Mouse (Mus musculus) thymus, adult 2 months (tissue): Measurements from ENCODE around the gene Mlf2. TPM values are rescaled to one million over a fixed set of nuclear protein-coding genes. Genes with fewer than 3 reads are reported as not detected.

ENCODE experiments used
- DNase-seq: peaks from one replicate; pipeline ENCODE4 v3.0.0; 2021
- H3K27ac ChIP-seq: fragments of 200-500 bp; 2 replicates; pipeline ENCODE4 v1.5.1; 2012; ENCODE audit warnings: low read length, control low read depth; ENCODE audit not compliant: control insufficient read depth, insufficient read depth
- H3K27me3 ChIP-seq: fragments of 200-500 bp; 2 replicates; pipeline ENCODE4 v1.6.1; 2012; ENCODE audit warnings: mild to moderate bottlenecking, low read length, moderate library complexity, mixed read lengths; ENCODE audit not compliant: control insufficient read depth, insufficient read depth
- H3K36me3 ChIP-seq: fragments of 200-500 bp; 2 replicates; pipeline ENCODE4 v1.6.1; 2012; ENCODE audit warnings: mild to moderate bottlenecking, low read length, moderate library complexity; ENCODE audit not compliant: control insufficient read depth, insufficient read depth
- H3K4me1 ChIP-seq: fragments of 200-500 bp; replicated peaks from 2 replicates; pipeline ENCODE4 v1.6.1; 2012; ENCODE audit warnings: low read length; ENCODE audit not compliant: control insufficient read depth, insufficient read depth
- H3K4me3 ChIP-seq: fragments of 200-500 bp; 2 replicates; pipeline ENCODE4 v1.5.1; 2012; ENCODE audit warnings: mild to moderate bottlenecking, low read length, control low read depth, moderate library complexity; ENCODE audit not compliant: control insufficient read depth, insufficient read depth
- CTCF ChIP-seq: fragments of 200-500 bp; IDR thresholded peaks from 2 replicates; pipeline ENCODE4 v1.5.1; 2012; ENCODE audit warnings: mild to moderate bottlenecking, control low read depth, low read length, moderate library complexity, borderline replicate concordance; ENCODE audit not compliant: control insufficient read depth, poor library complexity, insufficient read depth; ENCODE audit errors: extremely low read depth
- POLR2A ChIP-seq: fragments of 200-500 bp; IDR thresholded peaks from 2 replicates; pipeline ENCODE4 v1.6.1; 2012; ENCODE audit warnings: mild to moderate bottlenecking, low read length, control low read depth, moderate library complexity; ENCODE audit not compliant: control insufficient read depth, poor library complexity, insufficient read depth; ENCODE audit errors: extremely low read depth
- WGBS: fragments of 180-500 bp; shearing (Covaris S2); methylation state at CpG from one replicate; pipeline ENCODE4 v1.1.7; 2018; 5-methylcytosine and 5-hydroxymethylcytosine counted together
- polyA plus RNA-seq: library from polyadenylated mRNA; depleted of rRNA; stranded (reverse); fragments of >200 nt; gene quantifications from 2 replicates; pipeline ENCODE4 v1.2.3, GENCODE M21; 2012

Mlf2 gene
- polyA plus RNA-seq, 1 experiment, result 428 TPM

DNA sequence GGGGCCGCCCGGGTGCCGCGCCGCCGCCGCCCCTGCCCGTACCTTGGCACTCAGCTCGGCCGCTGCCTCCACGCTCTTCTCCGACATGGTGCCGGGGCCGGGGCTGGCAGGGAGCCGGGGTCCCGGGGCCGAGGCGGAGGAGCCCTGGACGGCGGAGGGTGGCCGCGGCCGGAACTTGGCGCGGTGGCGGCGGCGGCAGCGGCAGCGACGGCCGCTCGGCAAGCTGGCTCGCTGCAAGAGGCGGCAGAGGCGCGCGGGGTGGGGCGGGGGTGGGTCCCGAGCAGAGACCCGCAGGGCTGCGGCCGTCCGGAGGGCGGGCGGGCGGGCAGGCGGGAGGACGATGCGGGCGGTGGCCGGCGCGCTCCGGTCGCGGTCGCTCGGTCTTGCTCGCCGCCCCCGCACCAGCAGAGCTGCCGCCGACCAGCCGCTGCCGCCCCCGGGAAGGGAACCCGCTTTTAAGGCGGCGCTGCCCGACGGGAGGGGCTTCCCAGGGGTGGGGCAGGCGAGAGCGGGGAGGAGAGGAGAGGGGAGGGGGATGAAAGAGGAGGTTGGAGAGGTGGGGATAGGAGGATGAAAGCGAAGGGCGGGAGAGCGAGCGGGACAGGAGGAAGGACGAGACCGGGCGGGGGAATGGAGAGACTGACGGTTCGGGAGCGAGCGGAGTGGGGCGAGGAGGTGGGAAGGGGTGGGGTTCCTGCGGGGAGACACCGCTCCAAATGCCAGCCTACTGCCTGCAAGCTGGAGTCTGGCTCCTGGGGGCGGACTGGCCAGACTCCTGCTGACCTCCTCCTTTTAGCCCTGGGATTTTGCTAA, 13.5 kb upstream of the Mlf2 start:
- WGBS, result 1% methylated on average over 85 of the region's 89 CpGs
- peaks cover 12% of the 10 kb centered on the region for H3K36me3 ChIP-seq
- TF ChIP-seq POLR2A, result peak; percentile 70; the same call in 1 of the 2 replicates
- TF ChIP-seq CTCF, result no peak
- peaks cover 48% of the 10 kb centered on the region for H3K4me1 ChIP-seq
- no peaks in the 10 kb centered on the region for H3K27me3 ChIP-seq
- H3K27ac ChIP-seq, result no peak overlapping the region; the same call in 1 of the 2 replicates
- H3K4me3 ChIP-seq, result peak overlapping the region; percentile 62
- DNase-seq, result peak; percentile 81

DNA sequence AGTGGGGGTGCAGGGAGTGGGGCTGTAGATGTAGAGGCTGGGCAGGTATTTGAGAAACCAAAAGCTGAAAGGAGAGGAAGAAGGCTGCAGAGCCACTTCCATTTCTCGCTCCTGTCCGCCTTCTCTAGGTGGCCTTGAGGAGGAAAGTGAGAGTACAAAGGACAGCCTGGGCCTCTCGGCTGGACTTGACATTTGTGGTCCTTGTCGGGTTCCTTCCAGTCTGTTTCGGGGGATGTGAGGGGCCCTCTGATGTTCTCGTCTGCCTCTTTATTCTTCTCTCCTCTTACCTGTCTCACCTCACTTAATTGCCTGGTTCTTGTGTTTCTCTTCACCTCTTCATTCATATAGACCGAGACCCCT, 12.9 kb upstream of the Mlf2 start:
- Histone ChIP-seq H3K4me1 (peaks cover 44% of the 10 kb centered on the region), H3K36me3 (peaks cover 12% of the 10 kb centered on the region), H3K4me3 (peak overlapping the region; percentile 62), H3K27ac (no peak overlapping the region; the same call in 1 of the 2 replicates), H3K27me3 (no peaks in the 10 kb centered on the region)
- WGBS, result 56% methylated on average over 7 of the region's 7 CpGs
- no peak for DNase-seq
- TF ChIP-seq POLR2A, result no peak
- TF ChIP-seq CTCF, result no peak

DNA sequence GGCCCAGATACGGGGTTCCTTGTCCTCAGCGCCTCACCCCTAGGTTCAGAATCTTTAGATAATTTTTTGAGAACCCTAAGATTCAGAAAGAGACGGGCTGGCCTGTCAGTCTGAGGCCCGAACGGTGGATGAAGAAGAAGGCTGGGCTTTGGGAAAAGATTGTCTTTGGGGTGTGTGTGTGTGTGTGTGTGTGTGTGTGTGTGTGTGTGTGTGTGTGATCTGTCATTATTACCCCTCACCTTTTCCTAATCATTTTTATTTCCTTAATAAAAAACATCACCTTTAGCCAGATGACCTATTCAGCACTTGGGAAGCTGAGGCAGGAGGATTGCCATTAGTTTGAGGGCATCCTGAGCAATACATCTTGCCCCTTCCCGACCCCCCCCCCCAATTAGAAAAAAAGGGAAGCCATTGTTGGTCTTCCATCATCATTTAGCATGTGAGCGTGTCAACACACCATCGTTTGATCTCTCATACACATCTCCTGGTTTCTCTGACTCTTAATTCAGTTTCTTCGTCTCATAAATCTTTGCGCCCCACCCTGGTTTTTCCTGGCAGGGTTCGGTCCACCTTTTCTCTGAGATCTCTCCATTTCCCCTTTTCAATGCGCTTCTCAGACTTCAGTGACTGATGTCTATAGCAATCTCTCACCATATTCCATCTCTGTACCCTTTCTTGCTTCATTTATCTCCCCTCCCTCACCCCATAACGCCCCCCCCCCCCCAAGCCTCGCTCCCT, 12.1 kb upstream of the Mlf2 start:
- peaks cover 43% of the 10 kb centered on the region for H3K4me1 ChIP-seq

DNA sequence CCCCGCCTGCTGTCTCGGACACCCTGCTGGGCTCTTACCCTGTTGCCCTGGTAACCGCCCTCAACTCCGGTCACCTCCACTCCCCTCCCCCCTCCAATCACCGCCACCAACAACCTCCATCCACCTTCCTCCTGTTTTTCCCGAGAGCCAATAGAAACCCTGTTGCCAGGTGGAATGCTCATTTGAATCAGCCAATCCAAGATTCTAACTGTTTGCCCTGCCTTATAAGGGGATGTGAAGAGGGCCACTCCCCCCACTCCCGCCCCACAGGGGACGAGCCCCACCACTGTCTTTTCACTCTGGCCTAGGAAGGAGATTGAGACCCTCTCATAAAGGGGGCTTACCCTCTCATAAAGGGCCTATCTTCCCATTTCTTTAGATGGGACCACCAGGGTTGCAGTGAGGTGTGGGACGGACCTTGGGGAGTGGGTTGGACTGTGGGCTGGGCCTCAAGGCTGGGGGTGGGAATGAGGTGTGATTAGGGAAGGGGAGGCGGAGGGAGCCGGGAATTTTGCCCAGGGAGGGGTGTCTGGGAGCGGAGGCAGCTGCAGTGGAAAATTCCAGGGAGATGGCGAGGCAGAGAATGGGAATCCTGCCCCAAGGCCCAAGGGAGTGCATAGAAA, 11.4 kb upstream of the Mlf2 start, which contains the start of gene Ptms:
Gene Ptms (minus strand): TSS at position 409 of the 623 bp plus-strand sequence.
- Histone ChIP-seq H3K36me3 (peaks cover under 1% of the 10 kb centered on the region), H3K4me3 (peak within 1 kb of the TSS; percentile 36), H3K4me1 (peaks cover 43% of the 10 kb centered on the region), H3K27me3 (no peaks in the 10 kb centered on the region), H3K27ac (peak within 1 kb of the TSS; percentile 26; the same call in 1 of the 2 replicates)
- DNase-seq, result peak; percentile 67
- TF ChIP-seq CTCF (no peak), POLR2A (0 out of 2 replicates have a peak, but pooled peaks have one; percentile 33)
- WGBS, result 27% methylated on average over 13 of the region's 13 CpGs

More for the DNA sequence above, 12.1 kb upstream of the Mlf2 start:
- Histone ChIP-seq H3K36me3 (peaks cover 8% of the 10 kb centered on the region), H3K27ac (no peak overlapping the region), H3K4me3 (peak overlapping the region; percentile 36), H3K27me3 (no peaks in the 10 kb centered on the region)
- 45% methylated on average over 13 of the region's 14 CpGs for WGBS
- TF ChIP-seq CTCF, result no peak
- TF ChIP-seq POLR2A, result no peak
- no peak for DNase-seq

DNA sequence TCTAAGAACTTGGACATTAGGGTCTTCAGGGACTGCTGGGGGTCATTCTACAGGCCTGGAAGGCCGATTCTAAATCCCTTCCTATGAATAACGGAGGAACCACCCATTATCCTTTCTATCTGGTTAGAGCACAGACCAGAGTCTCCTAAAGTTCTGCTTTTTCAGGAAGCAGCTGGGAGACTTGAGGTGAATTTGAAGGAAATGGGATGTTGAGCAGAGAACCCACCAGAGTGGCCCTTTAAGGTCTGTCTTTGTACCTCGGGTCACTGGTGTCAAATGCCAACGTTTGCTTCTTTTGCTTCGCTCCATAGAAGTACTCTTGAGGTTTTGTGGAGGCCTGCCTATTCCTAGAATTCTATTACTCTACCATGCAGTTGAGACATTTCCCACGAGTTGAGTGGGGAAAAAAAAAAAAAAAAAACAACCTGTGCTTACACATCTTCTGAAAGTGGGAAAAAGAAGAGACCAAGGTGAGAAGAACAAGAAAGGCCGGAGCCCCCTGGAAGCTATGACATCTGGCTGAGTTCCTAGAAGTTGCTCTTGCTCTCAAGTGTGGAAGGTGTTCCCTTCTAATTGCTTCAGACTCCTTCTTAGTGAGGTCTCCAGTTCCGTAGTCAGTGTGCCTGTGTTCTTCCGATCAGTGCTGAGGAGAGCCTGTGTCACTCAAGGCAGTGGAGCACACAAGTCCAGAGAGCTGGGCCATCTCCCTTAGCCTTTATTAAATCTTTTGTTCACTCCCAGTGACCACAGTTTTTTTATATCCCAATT, 10.7 kb upstream of the Mlf2 start:
- no peaks in the 10 kb centered on the region for H3K36me3 ChIP-seq
- 50% methylated on average over 9 of the region's 9 CpGs for WGBS
- H3K4me3 ChIP-seq, result no peak overlapping the region
- no peaks in the 10 kb centered on the region for H3K27me3 ChIP-seq
- no peak for TF ChIP-seq POLR2A
- no peak for TF ChIP-seq CTCF
- peaks cover 37% of the 10 kb centered on the region for H3K4me1 ChIP-seq
- no peak overlapping the region for H3K27ac ChIP-seq
- DNase-seq, result no peak
